Mouse (Mus musculus) bone marrow macrophage, adult 2 months (primary cell): ENCODE measurements around the gene Ubxn11. TPM values are rescaled to one million over a fixed set of nuclear protein-coding genes. Genes with fewer than 3 reads are reported as not detected.

Source experiments
- H3K27ac ChIP-seq: 2 replicates; pipeline ENCODE4 v1.5.1; 2012; ENCODE audit warnings: low read depth, low read length; ENCODE audit not compliant: insufficient read depth
- H3K4me1 ChIP-seq: 2 replicates; pipeline ENCODE4 v1.6.1; 2012; ENCODE audit warnings: low read length; ENCODE audit not compliant: control insufficient read depth, insufficient read depth
- H3K4me3 ChIP-seq: 2 replicates; pipeline ENCODE4 v1.5.1; 2012; ENCODE audit warnings: mild to moderate bottlenecking, low read length, moderate library complexity; ENCODE audit not compliant: insufficient read depth
- CTCF ChIP-seq: IDR thresholded peaks from 2 replicates; pipeline ENCODE4 v1.5.1; 2012; ENCODE audit warnings: low read depth, mild to moderate bottlenecking, low read length, moderate library complexity
- POLR2A ChIP-seq: IDR thresholded peaks from 2 replicates; pipeline ENCODE4 v1.6.1; 2012; ENCODE audit warnings: mild to moderate bottlenecking, low read depth, low read length, borderline replicate concordance
- polyA plus RNA-seq: library from polyadenylated mRNA; stranded (reverse); fragments of >200 nt; gene quantifications from 2 replicates; pipeline ENCODE4 v1.2.4, GENCODE M21; 2012; ENCODE audit not compliant: missing spikeins, insufficient read depth, insufficient read length

The Ubxn11 gene
- polyA plus RNA-seq, 1 experiment: 5.8 TPM

- peaks cover 51% of the 10 kb centered on the region for H3K4me1 ChIP-seq
- TF ChIP-seq POLR2A: no peak
- no peak for TF ChIP-seq CTCF
- no peak overlapping the region for H3K4me3 ChIP-seq
- peak overlapping the region; percentile 90 for H3K27ac ChIP-seq
Measured at GRCm38 (mm10) chr4:134117012-134117411, 14.6 kb downstream of the Ubxn11 start.

DNA sequence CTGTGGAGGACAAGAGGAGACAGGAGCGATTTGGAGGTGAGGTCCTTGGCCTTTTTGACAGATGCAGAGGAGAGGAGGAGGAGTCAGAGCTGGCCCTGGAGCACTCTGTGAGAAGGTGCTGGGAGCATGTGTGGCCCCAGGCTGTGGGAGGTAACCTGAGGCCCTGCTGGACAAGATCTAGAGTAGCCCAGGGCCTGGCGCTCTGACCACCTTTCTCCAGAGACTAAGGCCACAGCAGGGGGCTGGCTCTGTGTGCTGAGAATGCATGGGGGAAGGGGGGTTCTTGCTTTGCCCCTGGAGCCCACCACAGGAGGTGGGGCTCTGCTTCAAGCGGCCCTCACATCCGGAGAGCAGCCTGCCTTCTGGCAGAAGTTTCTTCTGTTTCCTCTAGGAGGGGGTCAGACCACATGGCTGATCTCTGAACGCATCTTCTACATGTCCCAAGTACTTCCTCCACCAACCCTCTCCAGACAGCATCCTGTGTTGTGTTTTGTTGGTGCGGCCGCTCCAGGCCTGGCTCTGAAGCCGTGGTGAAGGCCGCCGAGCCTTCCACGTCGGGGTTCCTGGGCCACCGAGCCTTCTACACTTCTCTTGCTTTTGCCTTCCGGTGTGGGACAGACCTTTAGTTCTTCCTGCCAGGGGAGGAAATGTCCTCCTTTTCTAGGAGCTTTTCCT lies 15.9 kb downstream of the Ubxn11 start:
- Histone ChIP-seq H3K27ac (peak overlapping the region; percentile 78; the same call in 1 of the 2 replicates), H3K4me1 (peaks cover 49% of the 10 kb centered on the region), H3K4me3 (no peak overlapping the region)
- TF ChIP-seq CTCF (no peak), POLR2A (no peak)

- H3K4me1 ChIP-seq: peaks cover 49% of the 10 kb centered on the region
- H3K4me3 ChIP-seq: no peak overlapping the region
- TF ChIP-seq POLR2A (no peak), CTCF (no peak)
- H3K27ac ChIP-seq: no peak overlapping the region
Measured at GRCm38 (mm10) chr4:134119042-134119441, 16.7 kb downstream of the Ubxn11 start.

DNA sequence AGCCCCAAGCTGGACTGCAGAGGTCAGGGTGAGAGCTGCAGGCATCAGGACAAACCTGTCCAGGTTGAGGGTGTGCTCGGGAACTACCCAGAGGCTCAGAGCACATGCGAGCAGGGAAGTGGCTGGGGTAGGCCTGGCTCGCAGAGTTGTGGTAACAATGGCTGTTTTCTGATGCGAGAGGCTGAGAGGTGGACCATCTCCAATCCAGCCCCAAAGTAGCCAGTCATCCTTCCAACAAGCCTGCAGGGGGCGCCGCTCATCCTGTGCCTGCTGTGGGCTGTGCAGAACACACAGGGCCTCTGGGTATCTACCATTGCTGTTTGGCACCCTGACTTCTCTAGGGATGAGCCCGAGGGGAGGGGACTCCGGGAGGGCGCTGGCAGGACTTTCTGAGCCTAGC lies 17.3 kb downstream of the Ubxn11 start:
- TF ChIP-seq CTCF (no peak), POLR2A (no peak)
- no peak overlapping the region for H3K4me3 ChIP-seq
- H3K4me1 ChIP-seq: peaks cover 55% of the 10 kb centered on the region
- H3K27ac ChIP-seq: peak overlapping the region; percentile 52; the same call in 1 of the 2 replicates

GRCm38 (mm10) chr4:134120192-134120805 lies 17.9 kb downstream of the Ubxn11 start:
- no peak for TF ChIP-seq POLR2A
- TF ChIP-seq CTCF: no peak
- Histone ChIP-seq H3K27ac (peak overlapping the region; percentile 52), H3K4me3 (no peak overlapping the region), H3K4me1 (peaks cover 61% of the 10 kb centered on the region)

- no peak overlapping the region for H3K4me3 ChIP-seq
- TF ChIP-seq CTCF: no peak
- no peak for TF ChIP-seq POLR2A
- no peak overlapping the region for H3K27ac ChIP-seq
- H3K4me1 ChIP-seq: peaks cover 67% of the 10 kb centered on the region
Measured at GRCm38 (mm10) chr4:134120916-134121315, 18.5 kb downstream of the Ubxn11 start.

GRCm38 (mm10) chr4:134121571-134121970 lies 19.2 kb downstream of the Ubxn11 start:
- TF ChIP-seq POLR2A: no peak
- no peak for TF ChIP-seq CTCF
- Histone ChIP-seq H3K4me1 (peaks cover 70% of the 10 kb centered on the region), H3K4me3 (no peak overlapping the region), H3K27ac (no peak overlapping the region)

DNA sequence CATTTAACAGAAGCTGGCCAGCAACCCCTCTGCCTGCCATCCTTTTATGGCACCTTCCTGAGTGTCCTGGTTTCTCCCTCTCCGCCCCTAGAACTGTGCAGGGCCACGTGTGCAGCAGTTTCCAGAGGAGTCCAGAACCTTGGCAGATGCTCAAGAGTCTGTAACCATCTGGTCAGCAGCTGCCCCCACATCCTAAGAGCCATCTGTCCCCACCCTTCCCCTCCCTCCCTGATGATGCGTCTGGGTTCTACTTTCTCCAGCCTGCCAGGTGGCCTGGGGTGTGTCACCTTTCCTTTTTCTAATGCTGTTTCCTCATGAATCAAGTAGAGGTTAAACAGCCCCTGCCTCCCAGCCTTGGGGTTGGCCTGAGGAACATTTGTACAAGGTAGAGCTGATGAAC lies 19.9 kb downstream of the Ubxn11 start:
- no peak overlapping the region for H3K4me3 ChIP-seq
- TF ChIP-seq POLR2A (no peak), CTCF (no peak)
- no peak overlapping the region for H3K27ac ChIP-seq
- H3K4me1 ChIP-seq: peaks cover 66% of the 10 kb centered on the region

- Histone ChIP-seq H3K4me1 (peaks cover 57% of the 10 kb centered on the region), H3K4me3 (no peak overlapping the region), H3K27ac (no peak overlapping the region)
- TF ChIP-seq CTCF: no peak
- no peak for TF ChIP-seq POLR2A
Measured at GRCm38 (mm10) chr4:134123147-134123546, 20.8 kb downstream of the Ubxn11 start.
